Mouse (Mus musculus) forebrain, postnatal 0 days (tissue): Measurements from ENCODE around the gene Afap1. TPM values are rescaled to one million over a fixed set of nuclear protein-coding genes. Genes with fewer than 3 reads are reported as not detected.

ENCODE experiments used
- ATAC-seq: fragments of 200-750 bp; cut with Nextera tagmentation; 2 replicates; pipeline ENCODE4 v1.8.0; 2017; ENCODE audit warnings: mild to moderate bottlenecking, moderate library complexity
- DNase-seq: peaks from one replicate; pipeline ENCODE4 v3.0.0-alpha.2; 2015
- H3K27ac ChIP-seq: fragments of 300-500 bp; sonication (generic); 2 replicates; pipeline ENCODE4 v1.5.1; 2014; ENCODE audit warnings: low read depth, mild to moderate bottlenecking, antibody characterized with exemption, low read length, moderate library complexity, mixed read lengths
- H3K27me3 ChIP-seq: fragments of 300-500 bp; sonication (generic); 2 replicates; pipeline ENCODE4 v1.6.1; 2014; ENCODE audit warnings: mild to moderate bottlenecking, low read length, mixed read lengths; ENCODE audit not compliant: insufficient read depth
- H3K36me3 ChIP-seq: fragments of 300-500 bp; sonication (generic); 2 replicates; pipeline ENCODE4 v1.6.1; 2014; ENCODE audit warnings: mild to moderate bottlenecking, moderate library complexity; ENCODE audit not compliant: insufficient read depth
- H3K4me1 ChIP-seq: fragments of 300-500 bp; sonication (generic); 2 replicates; pipeline ENCODE4 v1.6.1; 2014; ENCODE audit warnings: antibody characterized with exemption; ENCODE audit not compliant: insufficient read depth
- H3K4me2 ChIP-seq: fragments of 300-500 bp; sonication (generic); 2 replicates; pipeline ENCODE4 v1.6.1; 2014; ENCODE audit warnings: low read depth, mild to moderate bottlenecking, moderate library complexity
- H3K4me3 ChIP-seq: fragments of 300-500 bp; sonication (generic); 2 replicates; pipeline ENCODE4 v1.5.1; 2014; ENCODE audit warnings: low read depth, low read length, mixed read lengths
- H3K9ac ChIP-seq: fragments of 300-500 bp; sonication (generic); 2 replicates; pipeline ENCODE4 v1.6.1; 2014; ENCODE audit warnings: mild to moderate bottlenecking
- H3K9me3 ChIP-seq: fragments of 300-500 bp; sonication (generic); 2 replicates; pipeline ENCODE4 v1.6.1; 2016; ENCODE audit warnings: low read length
- CTCF ChIP-seq: sonication (generic); IDR thresholded peaks from 2 replicates; pipeline ENCODE4 v1.5.1; 2016; ENCODE audit warnings: antibody characterized with exemption, control low read depth, low read depth
- WGBS: fragments of 180-500 bp; shearing (Covaris S2); extraction: QIAGEN DNeasy Blood & Tissue Kit; methylation state at CpG from one replicate; pipeline ENCODE4 v1.1.7; 2014; 5-methylcytosine and 5-hydroxymethylcytosine counted together
- polyA plus RNA-seq: library from polyadenylated mRNA; unstranded; fragments of >200 nt; fragmentation: Nextera tagmentation; extraction: Ambion mirVana; gene quantifications from 2 replicates; pipeline ENCODE4 v1.2.1, GENCODE M21; 2015
- total RNA-seq: library from RNA; depleted of rRNA; stranded (reverse); fragments of >200 nt; gene quantifications from 2 replicates; pipeline ENCODE4 v1.2.3, GENCODE M21; 2014

Afap1 gene
- total and polyA plus RNA-seq, 2 experiments from 2014 or later: 48.2 to 49.3 TPM

DNA sequence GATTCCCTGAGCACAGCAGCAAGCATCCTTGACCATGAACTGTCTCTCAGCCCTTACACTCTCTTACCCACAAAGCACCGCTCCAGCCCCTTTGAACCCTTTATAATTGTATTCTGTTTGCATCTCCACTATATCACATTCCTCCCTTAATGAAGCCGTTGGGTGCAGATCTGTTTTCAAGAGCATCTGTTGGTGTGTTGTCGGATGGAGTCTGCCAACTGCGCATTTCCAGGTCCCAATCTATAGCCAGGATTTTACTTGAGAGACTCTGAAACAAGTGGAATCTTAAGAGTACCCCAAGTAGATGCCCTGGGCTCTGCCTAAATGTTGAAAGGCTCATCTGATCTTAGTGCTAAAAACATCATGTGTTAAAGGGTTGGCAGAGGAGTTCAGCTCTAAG lies 3.4 kb downstream of the Afap1 start:
- 48% methylated on average over 4 of the region's 4 CpGs for WGBS

DNA sequence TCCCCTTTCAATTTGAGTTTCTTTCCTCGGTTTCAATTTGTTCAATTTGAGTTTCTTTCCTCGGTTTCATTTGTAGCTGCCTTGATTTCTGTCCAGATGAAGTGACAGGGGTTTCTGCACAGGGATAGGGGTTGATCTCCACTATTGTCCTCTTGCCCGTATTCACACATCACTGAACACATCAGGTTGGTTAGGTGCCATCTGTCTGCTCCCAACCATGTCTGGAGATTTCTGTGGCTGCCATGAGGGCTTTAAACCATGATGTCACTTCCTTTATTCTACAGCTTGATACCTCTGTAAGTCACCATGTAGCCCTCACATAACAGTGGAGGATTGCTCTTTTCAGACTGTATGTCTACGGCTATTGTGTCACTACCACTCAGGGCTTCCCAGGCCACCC lies 4.0 kb downstream of the Afap1 start:
- Histone ChIP-seq H3K36me3 (no peaks in the 10 kb centered on the region), H3K27ac (no peak overlapping the region), H3K4me2 (peak overlapping the region; percentile 13; the same call in 1 of the 2 replicates), H3K4me3 (no peak overlapping the region), H3K27me3 (no peaks in the 10 kb centered on the region), H3K9ac (no peak overlapping the region), H3K4me1 (peaks cover 20% of the 10 kb centered on the region), H3K9me3 (no peaks in the 10 kb centered on the region)
- no peak for TF ChIP-seq CTCF
- DNase-seq (no peak), ATAC-seq (no peak)
- WGBS: 54% methylated on average over 4 of the region's 4 CpGs

More for the DNA sequence above, 3.4 kb downstream of the Afap1 start:
- ATAC-seq (no peak), DNase-seq (peak; percentile 55)
- Histone ChIP-seq H3K4me1 (peaks cover 20% of the 10 kb centered on the region), H3K27ac (no peak overlapping the region), H3K9me3 (no peaks in the 10 kb centered on the region), H3K4me2 (peak overlapping the region; percentile 13), H3K27me3 (no peaks in the 10 kb centered on the region), H3K9ac (no peak overlapping the region), H3K4me3 (no peak overlapping the region), H3K36me3 (no peaks in the 10 kb centered on the region)
- no peak for TF ChIP-seq CTCF

DNA sequence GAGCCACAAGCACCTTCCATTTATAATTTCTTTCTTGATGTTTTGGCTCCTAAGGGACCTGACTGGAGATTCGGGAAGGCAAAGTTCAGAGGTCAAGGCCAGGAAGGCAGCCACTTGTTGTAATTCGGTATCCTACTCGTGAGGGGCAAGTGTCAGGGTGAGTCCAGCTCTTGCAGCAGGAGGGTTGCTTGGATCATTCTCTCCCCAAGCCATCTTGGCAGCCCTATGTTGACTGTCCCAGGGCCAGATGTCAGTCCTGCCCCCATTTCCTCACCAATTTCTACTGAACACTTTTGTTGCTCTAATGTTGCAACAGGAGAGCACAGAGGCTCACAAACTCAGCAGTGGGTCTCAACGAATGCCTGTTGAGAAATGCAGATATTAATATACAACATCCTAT lies 5.0 kb downstream of the Afap1 start:
- TF ChIP-seq CTCF: no peak
- H3K36me3 ChIP-seq: no peaks in the 10 kb centered on the region
- no peak overlapping the region for H3K9ac ChIP-seq
- no peaks in the 10 kb centered on the region for H3K9me3 ChIP-seq
- no peak overlapping the region for H3K4me2 ChIP-seq
- H3K4me3 ChIP-seq: no peak overlapping the region
- H3K4me1 ChIP-seq: peaks cover 20% of the 10 kb centered on the region
- H3K27me3 ChIP-seq: no peaks in the 10 kb centered on the region
- H3K27ac ChIP-seq: no peak overlapping the region
- DNase-seq (no peak), ATAC-seq (no peak)
- WGBS: 70% methylated on average over 4 of the region's 4 CpGs

DNA sequence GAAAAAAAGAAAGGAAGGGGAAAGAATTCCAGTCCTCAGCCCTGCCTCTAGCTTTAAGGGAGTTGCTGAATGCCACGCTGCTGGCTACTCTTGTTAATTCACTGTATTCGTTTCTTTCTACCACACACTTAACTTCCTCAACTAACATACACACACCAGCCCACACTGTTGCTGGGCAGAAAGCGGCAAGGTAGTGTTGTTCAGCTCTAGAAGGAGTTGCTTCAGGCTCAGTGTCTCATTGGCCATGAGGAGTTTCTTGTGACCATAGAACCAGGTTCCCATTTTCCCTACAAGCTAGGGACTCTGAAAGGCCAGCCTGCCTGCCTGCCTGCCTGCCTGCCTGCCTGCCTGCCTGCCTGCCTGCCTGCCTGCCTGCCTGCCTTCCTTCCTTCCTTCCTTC lies 5.9 kb downstream of the Afap1 start:
- H3K4me1 ChIP-seq: peaks cover 20% of the 10 kb centered on the region
- no peak overlapping the region for H3K4me3 ChIP-seq
- H3K27ac ChIP-seq: no peak overlapping the region
- TF ChIP-seq CTCF: no peak
- no peaks in the 10 kb centered on the region for H3K27me3 ChIP-seq
- no peak overlapping the region for H3K4me2 ChIP-seq
- H3K36me3 ChIP-seq: no peaks in the 10 kb centered on the region
- DNase-seq: no peak
- H3K9me3 ChIP-seq: no peaks in the 10 kb centered on the region
- ATAC-seq: no peak
- no peak overlapping the region for H3K9ac ChIP-seq
- 75% methylated on average over 3 of the region's 3 CpGs for WGBS

DNA sequence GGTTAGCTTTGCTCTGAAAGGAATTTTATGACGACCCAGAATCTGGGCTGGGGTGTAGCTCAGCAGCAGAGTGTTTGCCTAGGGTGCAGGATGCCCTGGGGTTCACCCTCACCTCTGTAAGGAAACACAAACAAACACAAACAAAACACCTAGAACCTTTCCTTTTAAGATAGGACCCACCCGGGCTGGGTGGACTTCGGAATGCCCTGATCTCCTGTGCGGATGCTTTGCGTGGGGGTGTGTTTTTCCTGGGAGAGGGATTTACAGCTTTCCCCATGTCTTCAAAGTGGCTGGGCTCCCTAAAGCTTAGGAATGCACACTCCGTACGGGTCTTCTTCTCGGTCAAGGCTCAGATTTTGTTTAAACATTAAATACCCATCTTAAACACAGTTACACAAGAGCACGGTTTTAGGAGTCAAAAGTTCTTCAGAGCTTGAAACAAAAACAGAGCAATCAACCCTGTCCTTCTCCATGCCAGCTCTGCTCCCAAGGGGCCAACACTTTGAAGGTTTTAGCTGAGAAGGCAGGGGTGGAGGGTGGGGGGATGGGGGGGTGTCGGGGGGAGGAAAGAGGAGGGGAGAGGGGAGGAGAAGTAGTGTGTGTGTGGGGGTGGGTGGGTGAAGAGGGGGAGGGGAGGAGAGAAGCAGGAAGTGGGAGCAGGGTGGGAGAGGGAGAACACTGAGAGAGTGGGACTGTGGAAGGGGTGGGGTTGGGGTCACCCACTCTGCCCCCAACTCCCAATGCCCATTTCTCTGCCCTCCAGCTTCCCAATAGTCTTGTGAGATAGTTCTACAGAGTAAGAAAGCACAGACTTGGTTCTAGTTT lies 7.5 kb downstream of the Afap1 start:
- no peaks in the 10 kb centered on the region for H3K27me3 ChIP-seq
- no peak for TF ChIP-seq CTCF
- DNase-seq: no peak
- H3K4me2 ChIP-seq: no peak overlapping the region
- peaks cover 16% of the 10 kb centered on the region for H3K4me1 ChIP-seq
- H3K9me3 ChIP-seq: no peaks in the 10 kb centered on the region
- no peak overlapping the region for H3K9ac ChIP-seq
- WGBS: 36% methylated on average over 10 of the region's 10 CpGs
- H3K4me3 ChIP-seq: no peak overlapping the region
- no peaks in the 10 kb centered on the region for H3K36me3 ChIP-seq
- H3K27ac ChIP-seq: no peak overlapping the region
- ATAC-seq: no peak

DNA sequence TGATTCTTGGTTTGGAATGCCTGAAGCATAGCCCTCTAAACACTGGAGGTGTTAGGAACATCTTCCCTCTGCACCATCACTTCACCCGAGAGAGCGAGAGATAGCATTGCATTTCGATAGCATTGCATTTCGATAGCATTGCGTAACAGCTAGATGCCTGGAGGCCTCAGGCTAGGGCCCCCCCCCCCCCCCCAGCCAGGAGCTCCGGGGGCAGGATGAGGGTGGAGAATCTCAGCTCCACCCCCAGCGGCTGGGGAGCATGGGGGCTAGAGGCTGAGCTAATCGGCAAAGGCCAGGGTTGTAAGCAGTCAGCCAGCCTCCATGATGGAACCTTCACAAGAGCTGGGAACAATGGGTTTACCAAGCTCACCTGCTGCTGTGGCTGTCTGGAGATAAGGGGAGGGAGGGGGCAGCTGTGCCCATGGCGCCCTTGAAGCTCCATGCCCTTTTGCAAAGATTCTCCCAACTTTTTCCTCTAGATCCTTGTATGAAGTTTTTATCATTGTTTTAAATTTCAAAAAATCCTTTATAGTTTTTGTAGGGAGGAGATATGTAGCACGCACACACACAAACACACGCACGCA lies 8.2 kb downstream of the Afap1 start:
- Histone ChIP-seq H3K36me3 (no peaks in the 10 kb centered on the region), H3K27me3 (no peaks in the 10 kb centered on the region), H3K27ac (no peak overlapping the region), H3K4me1 (peaks cover 12% of the 10 kb centered on the region; the same call in 1 of the 2 replicates), H3K9me3 (no peaks in the 10 kb centered on the region), H3K4me3 (no peak overlapping the region), H3K4me2 (no peak overlapping the region), H3K9ac (no peak overlapping the region)
- 58% methylated on average over 12 of the region's 12 CpGs for WGBS
- TF ChIP-seq CTCF: no peak
- ATAC-seq (no peak), DNase-seq (no peak)

DNA sequence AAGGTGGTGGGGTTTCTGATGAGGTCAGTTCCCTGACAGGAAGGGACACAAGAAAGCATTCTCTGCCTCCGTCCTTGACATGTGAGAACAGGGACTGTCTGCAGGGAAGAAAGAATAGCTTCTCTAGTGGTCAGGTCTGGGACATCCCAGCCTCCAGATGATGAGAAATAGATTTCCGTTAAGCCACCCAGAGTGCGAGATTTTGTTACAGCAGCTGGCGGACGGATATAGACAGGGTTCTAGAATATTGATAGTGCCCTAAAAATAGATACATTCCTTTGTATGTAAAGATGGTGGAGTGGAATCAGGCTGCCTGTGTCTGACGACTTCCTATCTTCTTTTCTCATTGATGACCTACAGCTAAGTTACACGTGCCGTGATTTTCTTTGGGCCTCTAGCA lies 10.3 kb downstream of the Afap1 start:
- 74% methylated on average over 8 of the region's 8 CpGs for WGBS
- no peak overlapping the region for H3K9ac ChIP-seq
- H3K27ac ChIP-seq: no peak overlapping the region
- no peaks in the 10 kb centered on the region for H3K36me3 ChIP-seq
- peaks cover 18% of the 10 kb centered on the region for H3K4me1 ChIP-seq
- TF ChIP-seq CTCF: no peak
- no peaks in the 10 kb centered on the region for H3K9me3 ChIP-seq
- H3K4me3 ChIP-seq: no peak overlapping the region
- no peak for ATAC-seq
- H3K4me2 ChIP-seq: no peak overlapping the region
- H3K27me3 ChIP-seq: no peaks in the 10 kb centered on the region
- DNase-seq: no peak
